Mouse (Mus musculus) heart, postnatal 10 days (tissue): ENCODE data around the gene Tnfrsf22. TPM values are rescaled to one million over a fixed set of nuclear protein-coding genes. Genes with fewer than 3 reads are reported as not detected.
"Not testable (repeated sequence)": the region's sequence is repeated elsewhere in the genome, so short reads cannot be mapped to it uniquely, and the experiment has no call there.

Experiments used
- DNase-seq, 2 experiments: peaks; one replicate each; pipeline ENCODE4 v3.0.0; 2021
- intact Hi-C: fragments of 180-260 bp; cut with DNase I; formaldehyde crosslinking; loops from one replicate; pipeline ENCODE4 v1.15.1; 2025
- total RNA-seq, 2 experiments: library from RNA; stranded (reverse); gene quantifications; 2 replicates each; pipeline ENCODE4 v1.2.3; 2021

Gene Tnfrsf22
- total RNA-seq: 1 to 10 TPM; 2.5 to 3.2 TPM

DNA sequence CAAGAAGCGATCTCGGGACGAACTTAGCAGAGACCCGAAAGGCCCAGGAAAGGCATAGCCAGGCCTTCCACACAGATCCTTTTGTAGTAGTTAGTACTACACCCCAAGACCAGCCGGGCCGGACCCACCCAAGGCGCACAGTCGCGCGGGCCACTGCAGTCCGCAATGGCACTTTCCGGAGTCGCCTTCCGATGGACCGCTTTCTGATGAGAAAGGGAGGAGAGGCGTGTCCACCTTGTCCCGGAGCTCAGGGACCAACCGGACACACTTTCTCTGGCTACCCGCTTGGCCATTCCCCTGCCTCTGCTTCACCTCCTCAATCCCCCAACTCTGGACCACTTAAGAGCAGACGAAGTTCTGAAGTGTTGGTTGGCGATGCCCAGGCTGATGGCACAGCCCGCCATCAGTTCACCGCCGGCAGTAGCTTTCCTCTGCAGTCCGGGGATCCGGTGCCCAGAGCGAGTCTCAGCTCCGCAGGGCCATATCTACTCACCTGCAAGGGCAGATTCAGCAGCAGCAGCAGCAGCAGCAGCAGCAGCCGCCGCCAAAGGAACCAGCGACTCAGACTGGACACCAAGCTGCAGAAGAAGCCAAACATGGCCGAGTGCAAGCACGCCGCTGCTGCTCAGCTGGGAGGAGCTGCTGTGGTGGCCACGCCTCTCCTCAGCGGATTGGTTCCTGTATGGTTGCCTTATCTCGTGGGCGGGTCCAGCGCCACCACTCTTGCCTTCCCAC, at the start of gene Tnfrsf22:
Tnfrsf22 (minus strand) TSS at position 628 of the 735 bp plus-strand sequence.
- intact Hi-C loops: no loop called here
- DNase-seq: peak; percentile 81 to 86

DNA sequence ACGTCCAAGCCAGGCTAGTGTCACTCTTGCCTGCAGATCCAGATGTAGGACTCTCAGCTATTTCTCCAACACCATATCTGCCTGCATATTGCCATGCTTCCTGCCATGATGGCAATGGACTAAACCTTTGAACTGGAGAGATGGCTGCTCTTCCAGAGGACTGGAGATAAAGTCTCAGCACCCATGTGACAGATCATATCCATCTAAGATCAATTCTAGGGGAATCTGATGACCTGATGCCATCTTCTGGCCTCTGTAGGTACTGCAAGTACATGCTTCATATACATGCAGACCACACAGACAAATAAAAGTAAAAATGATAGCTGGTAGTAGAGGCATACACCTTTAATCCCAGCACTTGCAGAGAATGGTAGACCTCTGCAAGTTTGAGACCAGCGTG, 46.7 kb upstream of the Tnfrsf22 start:
- peak; percentile 29 to 62 for DNase-seq
- intact Hi-C loops: loop anchor here (1.0 kb wide), 1 partner anchor 112 kb away; no protein-coding TSS in a partner anchor

DNA sequence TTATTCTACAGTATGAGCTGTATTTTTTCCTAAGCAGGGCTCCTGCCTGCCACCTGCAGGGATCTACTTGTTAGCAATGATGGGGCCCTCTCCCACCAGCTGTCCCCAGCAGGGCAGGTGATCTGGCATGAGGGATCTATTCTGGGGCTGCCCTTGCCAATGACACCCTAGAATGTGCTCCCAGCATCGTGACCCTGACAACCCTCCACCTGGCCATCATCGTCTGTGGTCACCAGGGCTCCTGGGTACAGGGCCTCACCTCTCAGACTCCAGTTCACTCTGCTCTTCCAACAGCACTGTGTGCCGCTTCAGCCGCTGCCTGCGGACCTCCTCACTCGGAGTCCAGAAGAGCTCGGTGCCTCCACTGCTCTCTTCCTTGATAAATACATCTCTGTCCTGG, 45.1 kb upstream of the Tnfrsf22 start:
- DNase-seq: no peak
- intact Hi-C loops: no loop called here

DNA sequence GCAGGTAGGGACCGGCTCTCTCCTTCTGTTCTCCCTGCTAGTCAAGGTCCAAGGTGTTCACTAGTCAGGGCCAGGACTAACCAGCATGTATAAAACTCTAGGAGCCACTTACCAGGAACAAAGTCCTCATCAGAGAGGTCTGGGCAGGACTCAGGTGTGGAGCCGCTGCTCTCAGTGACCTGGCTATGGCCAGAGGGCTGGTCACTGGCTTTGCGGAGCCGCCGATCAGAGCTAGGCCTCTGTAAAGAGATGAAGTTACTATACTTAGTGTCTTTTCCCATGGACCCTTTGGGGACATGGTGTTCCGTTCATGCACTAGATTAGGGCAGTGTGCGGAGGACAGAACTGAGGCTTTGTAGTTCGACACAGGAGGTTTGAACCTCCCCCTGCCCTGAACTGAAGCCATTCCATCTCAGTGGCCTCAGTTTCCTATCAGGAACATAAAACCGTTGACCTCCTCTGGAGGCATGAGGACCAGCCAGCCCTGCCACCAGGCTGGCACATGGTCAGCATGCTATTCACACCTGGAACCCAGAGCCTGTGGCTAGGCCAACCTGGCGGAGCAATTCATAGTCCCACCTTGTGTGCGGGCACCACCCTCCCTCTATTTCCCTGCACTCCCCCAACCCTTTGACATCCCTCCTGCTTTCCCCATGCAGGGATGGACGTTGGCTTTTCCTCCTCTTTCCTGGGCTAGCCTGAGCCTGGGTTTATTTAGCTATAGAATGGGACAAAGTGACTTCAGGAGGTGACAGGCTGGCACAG, 43.5 kb upstream of the Tnfrsf22 start:
- intact Hi-C loops: no loop called here
- DNase-seq: no peak

DNA sequence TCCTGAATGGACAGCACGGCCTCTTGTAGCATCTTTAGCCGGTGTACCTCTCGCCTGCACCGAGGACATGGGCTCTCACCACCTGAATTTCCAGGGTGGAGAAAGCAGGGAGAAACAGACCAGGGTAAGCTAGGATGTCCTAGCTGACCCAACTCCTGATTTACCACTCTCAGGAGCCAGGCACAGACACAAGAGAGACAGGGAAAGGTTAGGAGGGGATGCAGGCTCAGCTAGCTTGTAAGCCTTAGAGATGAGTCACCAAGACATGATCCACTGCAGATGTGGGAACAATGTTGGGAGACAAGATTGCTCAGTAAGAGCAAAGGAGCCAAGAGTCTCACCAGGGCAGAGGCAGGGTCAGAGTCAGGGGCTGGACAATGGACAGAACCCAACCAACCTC, 42.4 kb upstream of the Tnfrsf22 start:
- intact Hi-C loops: no loop called here
- no peak for DNase-seq

DNA sequence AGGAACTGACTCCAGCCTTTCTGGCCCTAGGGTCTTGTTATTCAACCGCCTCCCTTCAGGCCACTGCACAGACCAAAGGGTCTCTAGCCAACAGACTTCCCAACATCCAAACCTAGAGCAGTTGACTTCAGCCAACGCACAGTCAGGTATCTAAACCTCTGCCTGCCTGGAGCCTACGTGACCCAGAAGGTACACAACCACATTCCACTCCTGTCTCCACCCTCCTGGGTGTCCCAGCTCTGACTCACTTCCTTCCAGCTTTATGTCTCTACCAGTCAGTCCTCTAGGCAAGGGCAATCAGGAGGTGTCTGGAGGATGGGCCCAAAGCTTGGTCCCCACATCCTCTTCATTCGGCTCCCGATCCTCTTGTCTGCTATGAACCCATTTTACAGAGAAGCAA, 41.7 kb upstream of the Tnfrsf22 start:
- intact Hi-C loops: no loop called here
- DNase-seq: no peak

DNA sequence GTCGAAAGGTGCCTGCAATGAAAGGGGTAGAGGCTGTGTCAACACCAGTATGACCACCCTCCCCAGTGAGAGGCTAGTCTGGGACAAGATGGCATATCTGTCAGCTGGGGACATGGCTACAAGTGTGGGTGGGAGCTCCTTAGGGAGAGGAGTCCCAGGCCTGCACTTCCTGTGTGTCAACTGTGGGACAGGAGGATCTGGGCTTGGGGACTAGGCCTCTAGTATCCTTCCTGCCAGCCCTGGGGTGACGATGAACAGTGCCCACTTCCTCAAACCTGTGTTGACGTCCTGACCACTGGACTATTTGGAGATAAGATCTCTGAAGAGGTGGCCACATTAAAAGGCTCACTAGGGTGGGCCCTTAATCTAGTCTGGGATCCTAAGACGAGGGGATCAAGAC, 40.5 kb upstream of the Tnfrsf22 start:
- DNase-seq: no peak
- intact Hi-C loops: no loop called here

DNA sequence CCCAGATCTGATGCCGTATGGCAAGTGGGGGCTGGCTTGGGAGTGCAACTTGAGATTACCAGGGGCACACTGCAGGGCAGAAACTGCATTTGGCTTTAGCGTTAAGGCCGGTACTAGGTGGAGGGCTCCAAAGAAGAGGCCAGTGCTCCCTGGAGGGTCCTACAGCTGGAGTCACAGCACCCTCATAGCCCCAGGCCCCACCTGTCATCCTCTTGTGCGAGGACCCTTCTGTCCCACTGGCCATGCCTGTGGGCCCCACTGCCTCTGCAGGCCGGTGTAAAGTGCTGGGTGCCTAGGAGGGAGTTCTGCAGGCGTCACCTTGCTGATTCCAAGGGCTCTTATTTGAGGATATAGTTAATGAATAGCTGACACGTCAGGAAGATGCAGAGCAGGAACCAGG, 40.0 kb upstream of the Tnfrsf22 start:
- no peak for DNase-seq
- intact Hi-C loops: no loop called here

DNA sequence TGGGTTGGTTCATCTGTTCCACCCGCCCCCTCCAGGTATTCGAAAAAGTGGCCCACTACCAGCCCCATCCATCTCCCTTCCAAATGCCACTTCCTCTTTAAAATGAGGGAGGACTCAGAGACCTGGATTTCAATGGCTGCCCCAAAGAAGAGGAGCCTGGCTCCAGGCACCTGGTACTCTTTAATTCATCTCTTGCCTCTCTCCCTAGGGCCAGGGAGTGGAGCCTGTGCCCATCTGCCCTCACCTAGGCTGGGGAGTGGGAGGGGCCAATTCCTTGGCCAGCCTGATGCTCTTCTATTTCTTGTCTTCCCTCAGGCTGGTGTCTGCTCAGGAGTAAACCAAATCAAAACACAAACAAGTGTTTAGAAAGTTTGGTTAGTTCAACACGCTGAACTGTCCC, 37.2 kb upstream of the Tnfrsf22 start:
- DNase-seq: not testable (repeated sequence)

DNA sequence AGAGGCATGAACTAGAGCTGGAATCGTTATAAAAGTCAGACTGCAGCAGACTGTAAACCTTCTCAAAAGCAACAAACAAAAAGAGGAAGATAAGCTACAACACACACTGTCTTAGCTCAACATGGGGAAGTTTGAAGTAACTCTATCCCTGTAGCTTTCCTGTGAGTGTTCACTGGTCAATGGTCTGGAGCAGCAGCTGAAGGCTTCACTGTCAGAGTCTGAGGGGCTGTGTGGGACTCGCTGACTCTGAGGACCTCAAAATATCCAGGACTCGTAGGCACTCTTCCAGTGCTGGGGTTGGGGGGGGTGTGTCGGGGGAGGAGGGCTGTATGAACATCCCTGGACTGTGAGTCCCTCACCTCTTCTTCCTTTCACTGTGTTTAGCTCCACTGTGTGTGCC, 36.7 kb upstream of the Tnfrsf22 start:
- DNase-seq, intact Hi-C loops: not testable (repeated sequence)

More for the DNA sequence above, 37.2 kb upstream of the Tnfrsf22 start:
- intact Hi-C loops: not testable (repeated sequence)

DNA sequence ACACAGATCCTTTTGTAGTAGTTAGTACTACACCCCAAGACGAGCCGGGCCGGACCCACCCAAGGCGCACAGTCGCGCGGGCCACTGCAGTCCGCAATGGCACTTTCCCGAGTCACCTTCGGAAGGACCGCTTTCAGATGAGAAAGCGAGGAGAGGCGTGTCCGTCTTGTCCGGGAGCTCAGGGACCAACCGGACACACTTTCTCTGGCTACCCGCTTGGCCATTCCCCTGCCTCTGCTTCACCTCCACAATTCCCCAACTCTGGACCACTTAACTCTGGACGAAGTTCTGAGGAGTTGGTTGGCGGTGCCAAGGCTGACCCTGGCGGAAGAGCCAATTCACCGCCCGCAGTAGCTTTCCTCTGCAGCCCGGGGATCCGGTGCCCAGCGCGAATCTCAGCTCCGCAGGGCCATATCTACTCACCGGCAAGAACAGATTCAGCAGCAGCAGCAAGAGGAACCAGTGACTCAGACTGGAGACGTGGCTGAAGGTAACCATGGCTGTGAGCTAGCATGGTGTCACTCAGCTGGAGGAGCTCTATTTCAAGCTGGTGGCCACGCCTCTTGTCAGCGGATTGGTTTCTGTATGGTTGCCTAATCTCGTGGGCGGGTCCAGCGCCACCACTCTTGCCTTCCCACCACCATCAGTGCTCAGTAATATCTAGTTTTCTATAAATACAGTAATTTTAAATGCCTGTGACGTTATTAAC, 36.1 kb upstream of the Tnfrsf22 start, which contains the start of gene Tnfrsf23:
Tnfrsf23 (minus strand) TSS at position 514 of the 709 bp plus-strand sequence.
- intact Hi-C loops: no loop called here
- peak; percentile 83 for DNase-seq

DNA sequence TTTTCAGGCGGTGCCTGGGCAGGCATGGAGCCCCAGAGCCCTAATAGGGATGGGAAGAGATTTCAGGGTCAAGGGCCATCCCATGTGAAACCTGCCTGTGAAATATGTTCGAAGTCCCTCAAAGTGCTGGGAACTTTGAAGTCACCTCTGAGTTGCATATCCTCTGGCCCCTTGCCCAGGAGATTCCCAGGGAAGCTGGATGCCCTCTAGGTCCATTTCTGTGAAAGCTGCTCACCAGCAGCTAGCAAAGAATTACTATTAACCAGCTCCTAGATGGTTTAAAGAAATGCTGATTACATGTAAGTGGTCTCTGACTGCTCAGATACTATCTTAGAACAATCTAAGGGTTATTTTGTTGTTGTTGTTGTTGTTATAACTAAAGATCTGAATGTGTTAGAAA, 35.1 kb upstream of the Tnfrsf22 start:
- DNase-seq, intact Hi-C loops: not testable (repeated sequence)

DNA sequence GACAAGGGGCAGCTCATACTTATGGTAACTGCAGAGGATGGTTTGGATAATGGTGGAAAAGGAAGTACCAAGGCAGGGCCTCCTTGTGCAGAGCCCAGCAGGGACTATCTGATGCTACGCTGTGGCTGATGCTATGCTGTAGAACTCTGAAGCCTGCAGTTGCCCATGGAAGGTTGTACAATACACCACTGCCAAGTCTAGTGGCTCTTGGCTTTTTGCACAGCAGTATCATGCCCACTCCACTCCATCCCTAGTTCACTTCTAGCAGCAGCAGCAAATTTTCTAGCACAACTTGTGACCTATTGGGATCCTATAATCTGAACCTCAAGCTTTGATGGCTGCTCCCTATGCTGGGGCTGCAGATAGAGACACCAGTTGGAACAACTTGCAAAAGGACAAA, 32.1 kb upstream of the Tnfrsf22 start:
- intact Hi-C loops: no loop called here
- DNase-seq: no peak

DNA sequence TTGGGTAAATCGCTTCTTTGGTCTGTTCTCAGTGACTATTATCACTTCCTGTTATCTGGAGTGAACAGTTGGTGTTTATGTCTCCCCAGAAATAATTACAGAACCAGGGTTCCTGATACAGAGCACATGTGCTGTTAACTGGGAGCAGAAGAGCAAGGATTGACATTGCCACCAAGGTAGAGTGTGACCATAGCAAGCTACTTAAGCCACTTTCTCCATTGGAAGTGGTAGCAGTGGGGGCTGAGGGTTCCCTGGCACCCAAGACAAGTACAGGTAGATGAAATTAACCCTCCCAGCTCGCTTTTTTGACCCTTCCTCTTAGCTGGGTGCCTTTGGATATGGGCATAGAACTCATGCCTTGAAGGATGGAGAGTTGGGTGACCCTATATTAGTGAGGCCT, 31.4 kb upstream of the Tnfrsf22 start:
- intact Hi-C loops, DNase-seq: not testable (repeated sequence)

DNA sequence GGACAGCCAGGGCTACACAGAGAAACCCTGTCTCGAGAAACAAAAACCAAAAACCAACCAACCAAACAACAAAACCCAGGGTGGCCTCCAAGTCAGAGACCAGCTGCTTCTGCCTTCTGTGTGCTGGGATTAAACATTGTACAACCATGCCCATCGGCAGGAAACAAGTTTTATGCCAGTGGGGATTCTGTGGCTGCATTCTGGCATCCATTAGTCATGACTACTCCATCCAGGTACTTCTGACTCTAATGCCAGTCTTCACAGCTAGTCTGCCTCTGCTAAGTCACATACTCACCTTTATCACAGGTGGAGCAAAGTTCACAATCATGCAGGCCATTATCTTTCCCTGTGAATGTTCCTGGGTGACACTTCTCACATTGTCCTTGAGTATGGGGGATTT, 30.2 kb upstream of the Tnfrsf22 start:
- DNase-seq, intact Hi-C loops: not testable (repeated sequence)

DNA sequence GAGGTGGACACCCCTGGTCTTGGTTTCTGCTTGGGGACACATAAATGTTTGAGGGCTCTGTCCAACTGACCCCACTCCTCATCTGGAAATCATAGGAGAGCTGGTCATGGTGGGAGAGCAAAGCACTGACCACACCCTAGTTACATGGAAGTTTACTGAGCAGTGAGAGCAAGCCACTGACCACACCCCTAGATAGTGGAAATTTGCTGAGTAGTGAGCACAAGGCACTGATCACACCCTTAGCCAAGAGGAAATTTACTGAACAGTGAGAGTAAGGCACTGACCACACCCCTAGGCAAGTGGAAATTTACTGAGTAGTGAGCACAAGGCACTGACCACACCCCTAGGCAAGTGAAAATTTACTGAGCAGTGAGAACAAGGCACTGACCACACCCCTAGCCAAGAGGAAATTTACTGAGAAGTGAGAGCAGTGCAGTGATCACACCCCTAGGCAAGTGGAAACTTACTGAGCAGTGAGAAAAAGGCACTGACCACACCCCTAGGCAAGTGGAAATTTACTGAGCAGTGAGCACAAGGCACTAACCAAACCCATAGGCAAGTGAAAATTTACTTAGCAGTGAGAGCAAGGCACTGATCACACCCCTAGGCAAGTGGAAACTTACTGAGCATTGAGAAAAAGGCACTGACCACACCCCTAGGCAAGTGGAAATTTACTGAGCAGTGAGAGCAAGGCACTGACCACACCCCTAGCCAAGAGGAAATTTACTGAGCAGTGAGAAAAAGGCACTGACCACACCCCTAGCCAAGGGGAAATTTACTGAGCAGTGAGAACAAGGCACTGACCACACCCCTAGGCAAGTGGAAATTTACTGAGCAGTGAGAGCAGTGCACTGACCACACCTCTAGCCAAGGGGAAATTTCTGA, 17.2 kb upstream of the Tnfrsf22 start:
- intact Hi-C loops: no loop called here
- no peak for DNase-seq

DNA sequence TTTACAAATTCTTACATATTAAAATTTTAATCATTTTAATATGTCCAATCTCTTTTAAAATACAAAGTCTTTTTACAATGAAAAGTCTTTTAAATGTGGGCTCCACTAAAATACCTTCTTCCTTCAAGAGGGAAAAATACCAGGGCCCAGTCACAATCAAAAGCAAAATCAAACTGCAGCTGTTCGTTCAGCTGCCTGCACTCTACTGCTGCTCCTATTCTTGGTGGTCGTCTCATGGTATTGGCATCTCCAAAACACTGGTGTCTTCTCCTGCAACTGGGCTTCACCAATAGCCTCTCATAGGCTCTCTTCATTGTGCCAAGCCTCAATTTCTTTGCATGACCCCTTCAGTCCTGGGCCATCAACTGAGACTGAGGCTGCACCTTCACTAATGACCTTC, 14.0 kb upstream of the Tnfrsf22 start:
- intact Hi-C loops: no loop called here
- DNase-seq: no peak

DNA sequence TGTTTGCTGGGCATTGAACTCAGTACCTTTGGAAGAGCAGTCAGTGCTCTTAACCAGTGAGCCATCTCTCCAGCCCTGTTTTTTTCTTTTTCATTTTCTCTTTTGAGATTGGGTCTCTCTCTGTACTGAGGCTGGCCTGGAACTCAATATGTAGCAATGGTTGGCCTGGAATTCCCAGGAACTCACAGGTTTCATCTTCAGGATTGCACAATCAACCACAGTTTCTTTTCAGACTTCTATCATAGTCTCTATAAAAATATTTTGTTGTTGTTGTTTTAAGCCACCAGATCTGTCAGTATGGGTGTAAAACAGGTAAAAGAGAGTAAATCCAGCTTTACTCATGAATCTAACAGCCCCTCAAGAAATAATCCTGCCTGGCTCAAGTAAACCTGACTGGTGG, 11.3 kb upstream of the Tnfrsf22 start:
- DNase-seq: no peak

DNA sequence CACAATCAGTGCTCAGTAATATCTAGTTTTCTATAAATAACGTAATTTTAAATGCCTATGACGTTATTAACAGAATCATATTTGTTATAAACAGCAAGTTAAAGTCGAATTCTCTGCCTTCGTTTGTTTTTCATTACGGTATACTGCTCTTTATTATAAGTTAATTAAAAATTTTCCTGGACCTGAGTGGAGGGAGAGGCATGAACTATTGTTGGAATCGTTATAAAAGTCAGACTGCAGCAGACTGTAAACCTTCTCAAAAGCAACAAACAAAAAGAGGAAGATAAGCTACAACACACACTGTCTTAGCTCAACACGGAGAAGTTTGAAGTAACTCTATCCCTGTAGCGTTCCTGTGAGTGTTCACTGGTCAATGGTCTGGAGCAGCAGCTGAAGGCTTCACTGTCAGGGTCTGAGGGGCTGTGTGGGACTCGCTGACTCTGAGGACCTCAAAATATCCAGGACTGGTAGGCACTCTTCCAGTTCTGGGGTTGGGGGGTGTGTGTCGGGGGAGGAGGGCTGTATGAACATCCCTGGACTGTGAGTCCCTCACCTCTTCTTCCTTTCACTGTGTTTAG, 397 bp upstream of the Tnfrsf22 start:
- DNase-seq, intact Hi-C loops: not testable (repeated sequence)

More for the DNA sequence above, 11.3 kb upstream of the Tnfrsf22 start:
- intact Hi-C loops: loop anchor here (2.0 kb wide), 1 partner anchor 22 kb away; no protein-coding TSS in a partner anchor

DNA sequence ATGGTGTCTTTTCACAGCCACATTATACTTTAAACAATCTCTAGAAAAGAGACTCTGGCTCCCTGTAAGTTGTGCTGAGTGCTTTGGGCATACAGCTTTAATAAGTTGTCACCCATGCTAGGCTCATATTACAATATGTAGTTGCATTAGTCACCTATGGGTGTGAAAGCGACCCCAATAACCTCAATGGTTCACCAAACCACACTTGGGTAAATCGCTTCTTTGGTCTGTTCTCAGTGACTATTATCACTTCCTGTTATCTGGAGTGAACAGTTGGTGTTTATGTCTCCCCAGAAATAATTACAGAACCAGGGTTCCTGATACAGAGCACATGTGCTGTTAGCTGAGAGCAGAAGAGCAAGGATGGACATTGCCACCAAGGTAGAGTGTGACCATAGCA, 5.5 kb downstream of the Tnfrsf22 start:
- intact Hi-C loops: loop anchor here (2.0 kb wide), 1 partner anchor 39 kb away; no protein-coding TSS in a partner anchor
- not testable (repeated sequence) for DNase-seq
